Mouse (Mus musculus) adrenal gland, adult 2 months (tissue): ENCODE data around the gene Nol4l. TPM values are rescaled to one million over a fixed set of nuclear protein-coding genes. Genes with fewer than 3 reads are reported as not detected.

Experiments used
- DNase-seq: peaks from one replicate; pipeline ENCODE4 v3.0.0; 2021
- polyA plus RNA-seq: library from polyadenylated mRNA; depleted of rRNA; stranded (reverse); fragments of >200 nt; gene quantifications from 2 replicates; pipeline ENCODE4 v1.2.3, GENCODE M21; 2012
- total RNA-seq, 2 experiments: library from RNA; stranded (reverse); gene quantifications; 2 replicates each; pipeline ENCODE4 v1.2.3; 2021

The Nol4l gene
- total and polyA plus RNA-seq, 3 experiments = 6.5 to 16.4 (median 11.5) TPM

DNA sequence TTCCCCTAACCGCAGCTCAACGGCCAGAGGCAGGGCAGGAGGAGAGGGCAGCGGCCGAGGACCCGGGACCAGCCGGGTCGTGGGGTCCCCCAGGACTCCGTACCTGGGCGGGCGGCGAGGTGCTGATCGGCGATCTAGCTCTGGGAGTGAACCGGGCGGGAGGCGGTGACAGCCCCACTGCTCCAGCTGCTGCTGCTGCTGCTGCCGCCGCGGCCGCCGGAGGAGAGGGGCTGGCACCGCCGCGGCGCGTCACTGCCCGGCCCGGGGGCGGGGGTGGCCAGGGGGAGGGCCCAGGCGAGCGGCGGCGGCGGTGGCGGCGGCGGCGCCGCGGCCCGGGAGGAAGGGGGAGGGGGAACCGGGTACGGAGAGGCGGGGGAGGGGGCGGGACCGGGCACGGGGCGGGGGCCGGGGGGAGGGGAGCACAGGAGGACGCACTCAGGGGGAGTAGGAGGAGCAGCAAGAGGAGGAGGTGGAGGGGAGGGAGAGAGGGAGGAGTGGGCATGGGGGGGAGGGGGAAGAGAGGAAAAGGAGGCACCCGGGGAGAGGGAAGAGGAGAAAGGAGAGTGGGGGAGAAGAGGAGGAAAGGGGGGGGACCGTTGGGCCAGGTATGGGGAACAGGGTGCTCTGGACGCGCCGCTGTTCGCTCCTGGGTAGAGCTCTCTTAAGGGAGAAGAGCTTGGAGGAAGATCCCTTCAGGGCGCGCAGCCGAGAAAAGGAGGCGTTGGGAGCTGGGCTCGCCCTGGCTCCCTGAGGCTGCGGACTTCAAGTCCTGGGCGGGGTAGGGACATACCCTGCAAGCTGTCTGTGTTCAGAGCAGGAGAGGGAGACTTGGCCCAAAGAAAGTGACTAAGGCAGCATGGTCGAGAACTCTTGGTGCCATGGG, 85.3 kb downstream of the Nol4l start:
- peak; percentile 86 for DNase-seq

- DNase-seq = no peak
These were observed 86.1 kb downstream of the Nol4l start for GRCm38 (mm10) chr2:153443434-153444240.

DNA sequence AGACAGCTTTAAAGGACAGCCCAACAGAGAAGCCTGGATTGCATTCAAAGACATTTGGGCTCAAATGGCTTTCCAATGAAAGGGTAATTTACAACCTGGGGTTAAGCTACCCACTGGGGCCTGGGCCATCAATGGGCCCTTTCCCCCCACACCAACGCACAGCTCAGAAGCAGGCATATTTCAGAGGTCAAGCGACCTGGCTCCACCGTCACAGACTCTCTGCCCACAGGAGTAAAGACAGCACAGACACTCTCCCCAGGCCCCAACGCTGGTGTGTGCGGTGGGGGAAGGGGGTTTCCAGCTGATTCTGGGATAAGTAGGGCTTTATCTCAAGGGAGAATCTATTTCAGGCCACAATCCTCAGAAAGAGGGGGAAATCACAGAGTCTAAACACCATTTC, 87.1 kb downstream of the Nol4l start:
- DNase-seq = no peak

- DNase-seq = no peak
These were observed 88.5 kb downstream of the Nol4l start for GRCm38 (mm10) chr2:153441228-153441627.

DNA sequence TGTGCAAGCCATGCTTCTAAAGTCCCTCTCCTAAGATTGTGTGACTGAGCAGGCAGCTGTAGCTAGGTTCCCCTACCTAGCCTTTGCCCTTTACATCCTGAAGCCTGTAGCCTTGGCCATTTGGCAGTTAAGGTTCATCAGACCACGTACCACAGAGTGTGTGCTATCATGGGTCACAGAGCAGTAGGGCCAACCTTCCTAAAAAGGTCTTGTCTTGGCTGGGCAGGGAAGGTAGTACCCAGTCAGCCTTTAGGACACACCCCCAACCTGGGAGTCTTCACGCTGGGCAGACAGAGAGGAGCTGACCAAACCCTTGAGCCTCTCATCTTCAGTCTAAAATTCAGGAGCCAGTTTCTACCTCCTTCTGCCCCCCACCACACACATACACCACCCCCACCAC, 89.0 kb downstream of the Nol4l start:
- DNase-seq = no peak

DNA sequence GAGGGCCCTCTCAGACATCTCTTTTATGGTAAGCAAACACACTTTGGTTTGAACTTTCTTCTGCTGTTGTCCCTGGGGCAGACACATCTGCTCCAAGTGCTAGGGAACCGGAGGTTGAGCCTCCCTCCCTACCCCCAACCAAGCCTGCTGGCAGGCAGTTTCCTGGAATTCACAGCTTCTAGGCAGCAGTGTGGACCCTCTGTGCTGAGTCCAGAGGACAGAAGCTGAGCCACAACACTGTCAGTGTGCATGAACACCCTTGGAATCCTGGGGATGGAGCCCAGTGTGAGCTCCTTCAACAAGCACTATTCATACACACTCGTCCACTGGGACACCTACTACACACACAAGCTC, 92.5 kb downstream of the Nol4l start:
- DNase-seq = no peak

DNA sequence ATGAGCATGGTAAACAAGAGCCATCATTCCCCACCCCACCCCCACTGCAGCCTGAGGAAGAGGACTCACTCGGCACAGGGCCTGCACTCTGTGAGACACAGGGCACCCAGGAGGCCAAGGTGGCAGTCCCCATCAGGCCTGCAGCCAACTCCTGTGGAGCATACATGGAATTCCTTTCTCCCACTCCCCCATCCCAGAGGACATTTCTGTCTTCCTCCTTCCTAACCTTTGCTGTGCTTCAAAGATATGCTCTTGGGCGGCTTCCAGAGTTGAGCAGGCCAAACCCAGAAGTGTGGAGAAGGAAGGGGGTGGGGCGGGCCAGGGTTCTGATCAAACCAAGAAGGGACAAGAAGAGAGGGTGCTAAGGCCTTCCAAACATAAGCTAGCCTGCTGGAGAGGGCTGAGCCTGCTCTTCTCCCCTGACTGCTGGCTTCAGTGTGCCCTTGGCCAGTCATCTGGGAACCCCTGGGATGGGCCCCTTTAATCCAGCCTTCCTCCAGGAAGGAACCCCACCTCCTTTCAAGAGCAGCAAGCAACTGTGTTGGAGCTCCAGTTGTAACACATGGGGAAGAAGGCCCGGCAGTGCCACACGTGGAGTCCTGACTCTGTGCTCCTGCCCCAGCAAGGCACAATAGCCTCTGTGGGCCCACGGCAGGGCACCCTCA, 93.0 kb downstream of the Nol4l start:
- DNase-seq = peak; percentile 81

GRCm38 (mm10) chr2:153434880-153435831, 94.6 kb downstream of the Nol4l start:
- DNase-seq = no peak

DNA sequence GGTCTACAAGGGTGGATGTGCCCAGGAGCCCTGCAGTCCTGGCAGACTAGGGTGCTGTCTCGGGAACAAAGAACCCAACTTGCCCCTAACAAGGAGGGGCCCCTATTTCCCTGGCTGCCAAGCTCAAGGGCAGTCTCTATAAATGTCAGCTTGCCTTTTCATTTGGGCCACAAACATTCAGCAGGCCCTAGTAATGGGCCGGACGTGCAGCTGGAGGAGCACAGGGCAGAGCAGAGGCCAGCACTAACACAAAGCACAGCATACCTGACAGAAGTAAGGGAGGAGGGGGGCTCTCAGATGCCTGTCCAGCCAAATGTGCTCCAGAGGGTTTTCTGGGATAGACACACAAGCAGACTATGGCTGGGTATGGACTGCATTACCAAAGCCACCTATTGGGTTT, 95.9 kb downstream of the Nol4l start:
- DNase-seq = no peak

DNA sequence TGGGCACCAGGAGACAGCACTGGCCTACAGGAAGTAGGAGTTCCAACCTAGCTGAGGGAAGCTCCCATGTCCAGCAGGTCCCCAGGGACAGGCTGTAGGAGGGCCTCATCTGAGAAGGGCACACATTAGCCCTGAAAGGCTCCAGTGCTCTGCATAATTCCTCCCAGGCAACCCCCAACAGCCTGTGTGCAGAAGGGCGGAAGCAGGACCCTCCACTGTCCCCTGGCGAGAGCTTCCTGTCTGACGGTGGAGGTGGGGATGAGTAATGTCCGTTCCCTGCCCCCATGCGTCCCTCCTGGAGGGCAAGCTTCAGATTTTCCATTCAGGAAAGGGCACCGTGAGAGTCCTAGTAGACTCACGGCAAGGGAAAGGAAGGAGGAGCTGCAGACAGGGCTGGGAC, 97.3 kb downstream of the Nol4l start:
- DNase-seq = peak; percentile 60

GRCm38 (mm10) chr2:153430571-153430970, 99.2 kb downstream of the Nol4l start:
- DNase-seq = no peak

DNA sequence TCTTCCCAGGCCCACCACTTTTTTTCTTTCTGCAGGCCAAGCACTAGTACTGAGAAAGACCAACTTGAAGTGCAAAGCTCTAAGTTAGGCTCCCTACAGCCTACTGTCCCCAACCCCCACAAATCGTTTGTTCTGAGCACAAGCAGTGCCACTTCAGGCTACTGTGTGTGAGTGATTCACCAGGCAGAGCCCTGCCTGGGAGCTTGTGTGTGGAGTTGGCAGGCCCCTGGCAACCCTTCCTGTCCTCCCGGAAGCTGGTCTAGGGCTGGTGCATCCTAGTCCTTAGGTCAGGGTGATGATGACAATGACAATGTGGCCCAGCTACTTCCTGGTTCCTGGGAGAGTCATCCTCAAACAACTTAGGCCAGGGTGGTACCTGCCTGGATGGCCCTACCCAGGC, 101.3 kb downstream of the Nol4l start:
- DNase-seq = peak; percentile 58

DNA sequence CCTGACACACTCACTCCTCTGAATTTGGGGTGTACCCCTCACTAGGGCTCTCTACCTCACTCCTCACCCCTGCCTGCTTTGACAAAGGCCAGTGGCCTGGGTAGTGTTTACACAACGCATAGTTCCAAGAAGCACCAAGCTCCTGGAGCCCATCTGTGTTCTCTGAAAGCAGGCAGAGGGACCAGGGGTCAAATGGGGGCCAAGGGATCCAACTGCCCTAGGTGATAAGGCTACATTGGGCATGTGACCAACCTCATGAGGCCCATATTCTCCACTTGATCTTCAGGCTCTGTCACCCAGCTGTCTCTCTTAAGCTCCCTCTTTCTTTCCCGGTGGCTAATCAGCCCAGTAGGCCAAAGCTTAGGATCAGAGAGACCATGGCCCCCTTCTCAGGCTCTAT, 102.8 kb downstream of the Nol4l start:
- DNase-seq = no peak

DNA sequence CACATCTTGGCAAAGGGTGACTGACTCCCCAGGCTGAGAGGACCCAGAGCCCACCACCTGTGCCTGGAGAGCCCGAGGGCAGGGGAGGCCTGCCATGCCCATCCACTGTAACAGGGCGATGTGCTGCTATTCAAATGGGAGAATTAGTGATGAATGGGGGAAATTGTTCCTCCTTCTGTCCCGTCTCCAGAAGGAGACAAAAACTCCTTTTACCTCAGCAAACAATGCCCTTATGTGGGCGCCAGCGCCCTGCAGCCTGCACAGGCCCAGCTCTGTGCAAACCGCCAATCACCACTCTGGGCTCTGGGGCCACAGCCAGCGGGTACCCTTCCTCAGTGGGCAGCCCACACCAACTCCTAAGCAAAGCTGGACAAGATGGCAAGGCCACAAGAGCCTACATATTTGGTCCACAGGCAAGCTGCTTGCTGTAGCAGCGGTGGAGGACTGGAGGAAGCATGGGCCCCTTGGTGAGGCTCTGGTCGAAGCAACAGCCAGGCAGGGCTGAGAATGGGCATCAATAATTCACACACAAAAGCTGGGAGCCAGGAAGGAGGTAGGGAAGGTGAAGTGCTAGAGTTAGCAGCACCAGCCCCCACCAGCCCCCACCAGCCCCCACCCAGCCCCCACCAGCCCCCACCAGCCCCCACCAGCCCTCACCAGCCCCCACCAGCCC, 103.6 kb downstream of the Nol4l start:
- no peak for DNase-seq

GRCm38 (mm10) chr2:153425124-153425844, 104.5 kb downstream of the Nol4l start:
- DNase-seq = no peak

- no peak for DNase-seq
These were observed 105.2 kb downstream of the Nol4l start for GRCm38 (mm10) chr2:153424557-153424956.

DNA sequence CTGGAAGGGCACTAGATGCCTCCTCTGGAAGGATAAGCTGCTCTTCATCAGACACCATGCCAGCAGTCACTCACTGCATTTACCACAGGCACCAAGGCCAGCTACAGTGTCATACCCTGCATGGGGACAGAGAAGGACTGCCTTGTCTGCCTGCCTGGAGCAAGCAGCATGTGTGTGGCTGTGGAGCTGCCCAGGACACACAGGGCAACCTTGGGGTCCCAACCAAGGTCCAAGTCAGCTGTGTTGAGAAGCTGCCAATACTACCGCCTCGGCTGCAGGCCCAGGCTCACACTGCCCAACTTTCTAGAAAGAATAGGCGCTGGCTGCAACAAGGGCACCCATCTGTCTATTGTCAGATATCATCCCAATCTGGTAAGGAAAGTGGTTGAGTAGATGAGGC, 106.7 kb downstream of the Nol4l start:
- DNase-seq = peak; percentile 74

GRCm38 (mm10) chr2:153422051-153422450, 107.7 kb downstream of the Nol4l start:
- DNase-seq = no peak

- no peak for DNase-seq
These were observed 108.5 kb downstream of the Nol4l start for GRCm38 (mm10) chr2:153421233-153421632.

DNA sequence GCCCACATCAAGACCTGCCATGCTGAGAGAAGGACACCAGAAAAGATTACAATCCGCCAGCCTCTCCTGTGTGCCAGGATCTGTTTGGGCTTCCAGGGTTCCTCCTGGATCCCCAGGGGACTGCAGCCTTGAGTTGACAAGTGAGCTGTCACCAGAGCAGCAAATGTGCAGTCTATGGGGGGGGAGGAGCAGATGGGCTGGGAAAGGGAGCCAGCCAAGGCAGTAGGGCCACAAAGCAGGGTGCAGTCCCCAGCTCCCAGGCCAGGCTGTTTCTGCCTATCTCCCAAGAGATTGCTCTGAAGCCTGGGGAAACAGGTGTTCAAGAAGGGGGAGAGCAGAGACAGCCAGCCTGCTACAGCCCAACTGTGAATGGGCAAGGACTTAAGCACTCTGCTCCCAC, 111.4 kb downstream of the Nol4l start:
- DNase-seq = peak; percentile 82
